Mouse (Mus musculus): ENCODE data around the gene AI597479.

- TF ChIP-seq CTCF (IDR thresholded peaks at IDR 0.05; ENCODE audit: low read depth, low read length) (no peak), POLR2A (IDR thresholded peaks at IDR 0.05; ENCODE audit: extremely low read depth, insufficient read depth, low read length) (no peak)
Observed at GRCm38 (mm10) chr1:43162394-43162793, 63.9 kb downstream of the AI597479 start.
